Mouse (Mus musculus) testis, adult 2 months (tissue): ENCODE results near the gene Apba2.

Experiments used
- CTCF ChIP-seq: fragments of 200-500 bp; IDR thresholded peaks from 2 replicates; pipeline ENCODE4 v1.5.1; 2012; ENCODE audit warnings: low read depth, mild to moderate bottlenecking, inconsistent platforms, low read length, moderate library complexity; ENCODE audit not compliant: control insufficient read depth, insufficient read depth, insufficient replicate concordance
- POLR2A ChIP-seq: fragments of 200-500 bp; IDR thresholded peaks from 2 replicates; pipeline ENCODE4 v1.6.1; 2012; ENCODE audit warnings: low read depth, mild to moderate bottlenecking, inconsistent platforms, low read length, moderate library complexity; ENCODE audit not compliant: control insufficient read depth

DNA sequence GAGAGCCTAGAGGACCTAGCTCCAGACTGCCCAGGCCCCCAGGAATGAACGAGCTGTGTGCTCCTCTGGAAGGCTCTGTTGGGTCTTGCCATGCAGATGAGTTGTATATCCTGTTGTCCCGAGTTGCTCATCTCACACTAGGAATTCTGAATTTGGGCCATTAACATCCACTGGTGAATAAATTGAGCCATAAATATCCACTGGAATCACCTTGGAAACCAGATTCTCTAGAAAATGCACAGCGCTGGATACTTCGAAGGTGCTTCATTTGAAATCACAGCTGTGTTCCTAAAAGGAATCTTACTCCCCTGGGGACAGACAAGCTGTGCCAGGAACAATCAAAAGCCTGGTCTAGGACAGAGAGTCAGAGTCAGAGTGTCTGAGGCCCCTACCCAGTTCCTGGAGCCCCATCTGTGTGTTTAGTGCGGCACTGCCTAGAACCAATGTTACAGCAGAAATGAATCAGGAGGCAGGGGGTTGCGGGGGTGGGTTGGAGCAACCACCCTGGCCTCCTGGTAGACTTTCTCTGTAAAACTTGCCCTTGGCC lies 196.4 kb downstream of the Apba2 start:
- no peak for TF ChIP-seq CTCF
- no peak for TF ChIP-seq POLR2A
